Mouse (Mus musculus): ENCODE results near the gene Cfb. TPM values are rescaled to one million over a fixed set of nuclear protein-coding genes. Genes with fewer than 3 reads are reported as not detected.

Cfb gene
- total RNA-seq, 1 experiment from 2014 or later = 180 TPM

- DNase-seq = no peak
Observed at GRCm38 (mm10) chr17:34884704-34885103, 22.4 kb upstream of the Cfb start.

GRCm38 (mm10) chr17:34883332-34883731, 21.0 kb upstream of the Cfb start:
- DNase-seq = no peak

- DNase-seq = peak; percentile 42
Observed at GRCm38 (mm10) chr17:34881683-34882310, 19.5 kb upstream of the Cfb start, which contains the start of gene Gm20547. Gm20547 (minus strand) TSS chr17:34882042.

- no peak for DNase-seq
Observed at GRCm38 (mm10) chr17:34881166-34881565, 18.8 kb upstream of the Cfb start.

- DNase-seq = no peak
Observed at GRCm38 (mm10) chr17:34879336-34879879, 17.1 kb upstream of the Cfb start, which contains the start of gene Zbtb12. Zbtb12 (plus strand) TSS chr17:34879483.

- DNase-seq = peak; percentile 44
Observed at GRCm38 (mm10) chr17:34874321-34874720, 12.0 kb upstream of the Cfb start.

- no peak for DNase-seq
Observed at GRCm38 (mm10) chr17:34865981-34866380, 3.7 kb upstream of the Cfb start.

- peak; percentile 47 for DNase-seq
Observed at GRCm38 (mm10) chr17:34861704-34862415, 458 bp downstream of the Cfb start.

- DNase-seq = no peak
Observed at GRCm38 (mm10) chr17:34860514-34860913, 1.8 kb downstream of the Cfb start.

- no peak for DNase-seq
Observed at GRCm38 (mm10) chr17:34858670-34859069, 3.6 kb downstream of the Cfb start.

- DNase-seq = peak; percentile 80
Observed at GRCm38 (mm10) chr17:34855825-34856224, 6.5 kb downstream of the Cfb start.

GRCm38 (mm10) chr17:34854761-34855160, 7.6 kb downstream of the Cfb start:
- no peak for DNase-seq

GRCm38 (mm10) chr17:34853511-34853910, 8.8 kb downstream of the Cfb start:
- no peak for DNase-seq

GRCm38 (mm10) chr17:34850517-34851125, 11.7 kb downstream of the Cfb start:
- no peak for DNase-seq

- DNase-seq = peak; percentile 99
Observed at GRCm38 (mm10) chr17:34849722-34850516, 12.4 kb downstream of the Cfb start, which contains the start of the genes Skiv2l and Nelfe. Skiv2l (minus strand) TSS chr17:34850210. Nelfe (plus strand) TSS chr17:34850391.

GRCm38 (mm10) chr17:34847615-34848014, 14.7 kb downstream of the Cfb start:
- DNase-seq = no peak

GRCm38 (mm10) chr17:34847192-34847591, 15.1 kb downstream of the Cfb start:
- no peak for DNase-seq

- no peak for DNase-seq
Observed at GRCm38 (mm10) chr17:34844884-34845283, 17.4 kb downstream of the Cfb start.

- DNase-seq = no peak
Observed at GRCm38 (mm10) chr17:34840736-34841307, 21.5 kb downstream of the Cfb start.

GRCm38 (mm10) chr17:34838785-34839184, 23.5 kb downstream of the Cfb start:
- DNase-seq = no peak

GRCm38 (mm10) chr17:34837464-34838324, 24.6 kb downstream of the Cfb start:
- peak; percentile 34 for DNase-seq

Measured in adrenal gland, postnatal 14 days (tissue).